Mouse (Mus musculus): Measurements from ENCODE around the gene E2f2. TPM values are rescaled to one million over a fixed set of nuclear protein-coding genes. Genes with fewer than 3 reads are reported as not detected.

E2f2 gene
- polyA plus RNA-seq, 1 experiment from 2014 or later: 3.2 TPM

DNA sequence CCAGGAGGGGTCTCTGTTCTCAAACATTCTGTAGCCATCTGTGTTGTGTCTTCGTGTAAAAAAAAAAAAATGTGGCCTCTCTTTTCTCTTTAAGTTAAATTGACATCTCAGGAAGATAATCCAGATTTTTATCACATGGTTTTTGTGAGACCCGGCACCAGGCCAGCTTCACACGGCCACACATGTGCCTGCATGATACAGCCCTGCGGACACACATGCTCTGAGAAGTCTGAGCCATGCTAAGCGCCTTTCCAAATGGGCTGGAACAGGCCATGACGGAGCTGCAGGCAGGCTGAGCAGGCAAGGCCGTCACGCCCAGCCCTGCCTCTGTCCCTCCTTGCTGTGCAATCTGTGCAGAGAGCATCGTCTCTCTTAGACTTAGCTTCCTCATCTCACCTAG lies 17.7 kb upstream of the E2f2 start:
- H3K9ac ChIP-seq (ENCODE audit: low read depth, low read length): no peak overlapping the region
- no peaks in the 10 kb centered on the region for H3K27me3 ChIP-seq (ENCODE audit: insufficient read depth, low read length)
- no peak overlapping the region for H3K27ac ChIP-seq
- no peak for DNase-seq (ENCODE audit: low spot score)
- no peak for TF ChIP-seq CTCF (IDR thresholded peaks at IDR 0.05; ENCODE audit: low read depth)
- no peak overlapping the region for H3K4me3 ChIP-seq (replicated peaks; ENCODE audit: low read depth, low read length)
- no peak for ATAC-seq (replicated peaks; ENCODE audit: low FRiP score, low read depth)
- H3K36me3 ChIP-seq (ENCODE audit: insufficient read depth, low read length): no peaks in the 10 kb centered on the region
- no peaks in the 10 kb centered on the region for H3K4me1 ChIP-seq (replicated peaks; ENCODE audit: insufficient read depth, low read length)
- WGBS: 58% methylated on average over 9 of the region's 9 CpGs
- no peaks in the 10 kb centered on the region for H3K9me3 ChIP-seq (replicated peaks; ENCODE audit: low read length)
- H3K4me2 ChIP-seq (ENCODE audit: low read length): no peak overlapping the region

GRCm38 (mm10) chr4:136158498-136158897 lies 13.7 kb upstream of the E2f2 start:
- Histone ChIP-seq H3K4me3 (replicated peaks; ENCODE audit: low read depth, low read length) (no peak overlapping the region), H3K9ac (ENCODE audit: low read depth, low read length) (no peak overlapping the region), H3K27ac (no peak overlapping the region), H3K27me3 (ENCODE audit: insufficient read depth, low read length) (no peaks in the 10 kb centered on the region), H3K9me3 (replicated peaks; ENCODE audit: low read length) (no peaks in the 10 kb centered on the region), H3K36me3 (ENCODE audit: insufficient read depth, low read length) (no peaks in the 10 kb centered on the region), H3K4me1 (replicated peaks; ENCODE audit: insufficient read depth, low read length) (no peaks in the 10 kb centered on the region), H3K4me2 (ENCODE audit: low read length) (no peak overlapping the region)
- 79% methylated on average over 6 of the region's 6 CpGs for WGBS
- ATAC-seq (replicated peaks; ENCODE audit: low FRiP score, low read depth) (no peak), DNase-seq (ENCODE audit: low spot score) (no peak)
- peak; percentile 40 for TF ChIP-seq CTCF (IDR thresholded peaks at IDR 0.05; ENCODE audit: low read depth)

DNA sequence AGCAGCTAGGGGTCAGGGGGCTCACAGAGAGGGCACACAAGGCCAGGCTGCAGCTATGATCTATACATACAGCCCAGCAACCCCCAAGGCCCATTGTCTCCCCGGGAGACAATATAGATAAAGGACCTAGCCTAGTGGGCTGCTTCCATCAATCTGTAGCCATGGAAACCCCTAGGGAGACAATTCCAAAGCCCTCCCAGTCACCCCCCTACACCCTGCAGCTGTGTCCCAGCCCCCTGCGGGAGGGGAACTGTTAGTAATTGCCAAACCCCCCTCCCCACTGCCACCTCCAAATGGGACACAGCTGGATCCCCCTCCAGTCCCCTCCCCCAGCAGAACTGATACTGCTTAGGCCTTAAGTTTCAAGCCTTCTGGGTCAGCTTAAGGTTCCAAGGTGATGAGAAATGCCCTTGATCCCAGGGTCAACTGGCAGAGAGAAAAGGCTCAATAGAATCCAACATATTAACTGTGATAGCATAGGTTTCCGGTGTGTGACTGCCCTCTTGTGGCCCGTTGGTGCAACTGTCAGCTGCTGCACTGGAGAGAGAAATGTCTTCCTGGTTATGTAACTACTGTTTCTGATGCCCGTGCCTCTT lies 12.3 kb upstream of the E2f2 start:
- WGBS: 14% methylated on average over 5 of the region's 5 CpGs
- TF ChIP-seq CTCF (IDR thresholded peaks at IDR 0.05; ENCODE audit: low read depth): peak; percentile 98

DNA sequence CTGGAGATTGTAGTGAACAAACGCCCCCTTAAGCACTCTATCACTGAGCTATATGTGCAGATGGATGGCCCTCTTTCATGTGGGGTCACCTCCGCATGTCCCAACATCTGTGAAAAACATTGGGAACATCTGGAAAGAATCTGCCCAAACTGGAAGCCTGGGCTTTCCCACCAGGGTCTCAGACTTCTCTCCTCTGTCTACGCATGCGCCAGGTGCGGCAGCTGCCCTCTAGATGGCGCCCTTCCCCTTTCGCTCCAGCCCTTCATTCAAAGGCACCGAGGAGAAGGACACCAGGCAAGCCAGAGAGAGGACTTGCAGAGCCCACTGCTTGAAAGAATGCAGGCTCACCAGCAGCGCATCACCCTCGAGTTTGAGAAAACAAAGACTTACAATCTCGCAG lies 8.7 kb upstream of the E2f2 start:
- Histone ChIP-seq H3K36me3 (ENCODE audit: insufficient read depth, low read length) (no peaks in the 10 kb centered on the region), H3K9me3 (replicated peaks; ENCODE audit: low read length) (no peaks in the 10 kb centered on the region), H3K4me3 (replicated peaks; ENCODE audit: low read depth, low read length) (no peak overlapping the region), H3K27me3 (ENCODE audit: insufficient read depth, low read length) (no peaks in the 10 kb centered on the region), H3K27ac (no peak overlapping the region), H3K9ac (ENCODE audit: low read depth, low read length) (no peak overlapping the region), H3K4me1 (replicated peaks; ENCODE audit: insufficient read depth, low read length) (no peaks in the 10 kb centered on the region), H3K4me2 (ENCODE audit: low read length) (no peak overlapping the region)
- DNase-seq (ENCODE audit: low spot score) (peak; percentile 97), ATAC-seq (replicated peaks; ENCODE audit: low FRiP score, low read depth) (peak; percentile 50; the same call in 1 of the 2 replicates)
- WGBS: 2% methylated on average over 11 of the region's 11 CpGs
- peak; percentile 99 for TF ChIP-seq CTCF (IDR thresholded peaks at IDR 0.05; ENCODE audit: low read depth)

More for the DNA sequence above, 12.3 kb upstream of the E2f2 start:
- Histone ChIP-seq H3K27me3 (ENCODE audit: insufficient read depth, low read length) (no peaks in the 10 kb centered on the region), H3K4me1 (replicated peaks; ENCODE audit: insufficient read depth, low read length) (no peaks in the 10 kb centered on the region), H3K9ac (ENCODE audit: low read depth, low read length) (no peak overlapping the region), H3K36me3 (ENCODE audit: insufficient read depth, low read length) (no peaks in the 10 kb centered on the region), H3K4me3 (replicated peaks; ENCODE audit: low read depth, low read length) (no peak overlapping the region), H3K9me3 (replicated peaks; ENCODE audit: low read length) (no peaks in the 10 kb centered on the region), H3K27ac (no peak overlapping the region), H3K4me2 (ENCODE audit: low read length) (peak overlapping the region; percentile 16; the same call in 1 of the 2 replicates)
- DNase-seq (ENCODE audit: low spot score): peak; percentile 94
- ATAC-seq (replicated peaks; ENCODE audit: low FRiP score, low read depth): peak; percentile 13; the same call in 1 of the 2 replicates

GRCm38 (mm10) chr4:136164981-136165380 lies 7.2 kb upstream of the E2f2 start:
- 60% methylated on average over 8 of the region's 8 CpGs for WGBS

DNA sequence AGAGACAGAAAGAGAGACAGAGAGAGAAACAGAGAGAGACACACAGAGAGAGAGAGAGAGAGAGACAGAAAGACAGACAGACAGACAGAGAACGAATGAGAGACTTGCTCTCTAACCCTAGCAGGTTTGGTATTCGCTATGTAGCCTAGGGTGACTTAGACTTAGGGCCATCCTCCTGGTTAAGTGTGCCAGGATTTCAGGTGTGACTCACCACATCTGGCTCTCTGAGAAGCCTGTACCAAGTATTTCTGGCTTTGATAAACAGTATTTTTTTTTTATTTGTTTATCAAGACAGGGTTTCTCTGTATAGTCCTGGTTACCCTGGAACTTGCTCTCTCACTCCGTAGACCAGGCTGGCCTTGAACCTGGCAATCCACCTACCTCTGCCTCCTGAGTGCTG lies 4.5 kb upstream of the E2f2 start:
- no peaks in the 10 kb centered on the region for H3K9me3 ChIP-seq (replicated peaks; ENCODE audit: low read length)
- peaks cover 1% of the 10 kb centered on the region; the same call in 1 of the 2 replicates for H3K4me1 ChIP-seq (replicated peaks; ENCODE audit: insufficient read depth, low read length)
- no peak for TF ChIP-seq CTCF (IDR thresholded peaks at IDR 0.05; ENCODE audit: low read depth)
- WGBS: 82% methylated on average over 3 of the region's 3 CpGs
- H3K4me2 ChIP-seq (ENCODE audit: low read length): no peak overlapping the region
- H3K4me3 ChIP-seq (replicated peaks; ENCODE audit: low read depth, low read length): no peak overlapping the region
- DNase-seq (ENCODE audit: low spot score): no peak
- ATAC-seq (replicated peaks; ENCODE audit: low FRiP score, low read depth): no peak
- H3K9ac ChIP-seq (ENCODE audit: low read depth, low read length): no peak overlapping the region
- no peak overlapping the region for H3K27ac ChIP-seq
- H3K36me3 ChIP-seq (ENCODE audit: insufficient read depth, low read length): no peaks in the 10 kb centered on the region
- no peaks in the 10 kb centered on the region for H3K27me3 ChIP-seq (ENCODE audit: insufficient read depth, low read length)

More at GRCm38 (mm10) chr4:136164981-136165380, 7.2 kb upstream of the E2f2 start:
- Histone ChIP-seq H3K27ac (no peak overlapping the region), H3K9me3 (replicated peaks; ENCODE audit: low read length) (no peaks in the 10 kb centered on the region), H3K36me3 (ENCODE audit: insufficient read depth, low read length) (no peaks in the 10 kb centered on the region), H3K4me1 (replicated peaks; ENCODE audit: insufficient read depth, low read length) (no peaks in the 10 kb centered on the region), H3K27me3 (ENCODE audit: insufficient read depth, low read length) (no peaks in the 10 kb centered on the region), H3K4me2 (ENCODE audit: low read length) (no peak overlapping the region), H3K4me3 (replicated peaks; ENCODE audit: low read depth, low read length) (no peak overlapping the region), H3K9ac (ENCODE audit: low read depth, low read length) (no peak overlapping the region)
- ATAC-seq (replicated peaks; ENCODE audit: low FRiP score, low read depth) (no peak), DNase-seq (ENCODE audit: low spot score) (no peak)
- no peak for TF ChIP-seq CTCF (IDR thresholded peaks at IDR 0.05; ENCODE audit: low read depth)

DNA sequence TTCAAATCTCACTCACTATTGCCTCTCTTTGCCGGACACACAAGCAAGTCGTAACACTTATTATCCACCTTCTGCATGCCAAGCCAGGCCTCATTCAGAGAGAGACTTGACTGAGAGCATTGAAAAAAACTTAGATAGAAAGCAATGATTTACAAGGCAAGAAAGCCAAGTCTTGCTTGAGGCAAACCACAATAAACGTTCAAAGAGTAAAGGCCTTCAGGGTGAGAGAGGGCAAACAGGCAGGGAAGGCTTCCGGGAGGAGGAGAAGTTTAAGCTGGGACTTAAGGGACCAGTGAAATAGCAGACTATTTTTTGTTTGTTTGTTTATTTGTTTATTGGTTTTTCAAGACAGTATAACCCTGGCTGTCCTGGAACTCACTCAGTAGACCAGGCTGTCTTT lies 1.8 kb upstream of the E2f2 start:
- no peak overlapping the region for H3K9ac ChIP-seq (ENCODE audit: low read depth, low read length)
- H3K4me1 ChIP-seq (replicated peaks; ENCODE audit: insufficient read depth, low read length): peaks cover 12% of the 10 kb centered on the region; the same call in 1 of the 2 replicates
- ATAC-seq (replicated peaks; ENCODE audit: low FRiP score, low read depth) (no peak), DNase-seq (ENCODE audit: low spot score) (no peak)
- no peaks in the 10 kb centered on the region for H3K9me3 ChIP-seq (replicated peaks; ENCODE audit: low read length)
- H3K36me3 ChIP-seq (ENCODE audit: insufficient read depth, low read length): no peaks in the 10 kb centered on the region
- H3K27ac ChIP-seq: no peak overlapping the region
- 61% methylated on average over 4 of the region's 4 CpGs for WGBS
- H3K4me3 ChIP-seq (replicated peaks; ENCODE audit: low read depth, low read length): no peak overlapping the region
- no peak for TF ChIP-seq CTCF (IDR thresholded peaks at IDR 0.05; ENCODE audit: low read depth)
- no peak overlapping the region for H3K4me2 ChIP-seq (ENCODE audit: low read length)
- H3K27me3 ChIP-seq (ENCODE audit: insufficient read depth, low read length): no peaks in the 10 kb centered on the region
